Mouse (Mus musculus): ENCODE data around the gene Rnf13. TPM values are rescaled to one million over a fixed set of nuclear protein-coding genes. Genes with fewer than 3 reads are reported as not detected.

Rnf13 gene
- polyA plus RNA-seq, 1 experiment, result 47.2 TPM

DNA sequence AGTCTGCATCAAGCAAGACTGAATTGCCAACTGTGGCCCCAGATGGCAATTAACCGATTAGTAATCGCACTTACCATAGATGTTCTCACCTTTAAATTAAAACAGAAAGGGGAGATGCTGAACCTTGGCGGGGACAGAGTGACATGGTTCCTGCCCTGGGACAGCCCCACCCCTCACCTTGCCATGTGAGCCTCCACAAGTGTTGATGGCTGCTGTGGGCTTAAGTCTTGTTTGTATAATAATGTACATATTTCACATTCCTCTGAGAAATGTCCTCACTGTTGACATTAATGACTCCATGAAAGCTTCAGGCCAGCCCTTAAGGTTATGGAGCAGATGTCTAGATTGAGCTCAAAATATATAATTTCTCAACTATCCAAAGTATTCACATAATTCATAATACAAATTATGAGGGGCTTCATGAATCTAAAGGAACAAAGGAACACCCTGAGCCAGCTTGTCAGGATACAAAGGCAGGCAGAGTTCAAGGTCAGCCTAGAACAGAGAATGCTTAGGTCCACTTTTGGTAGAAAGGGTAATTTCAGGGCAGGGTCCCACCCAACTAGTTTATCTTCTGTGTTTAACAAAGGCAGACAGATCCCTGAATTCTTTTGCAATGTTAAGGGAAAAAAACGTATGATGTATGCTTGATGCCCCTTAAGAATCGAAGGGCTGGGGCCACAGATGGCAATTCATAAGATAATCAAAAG, 3.5 kb upstream of the Rnf13 start:
- H3K27me3 ChIP-seq (ENCODE audit: control insufficient read depth, insufficient read depth, low read length, poor library complexity, severe bottlenecking), result no peaks in the 10 kb centered on the region
- H3K27ac ChIP-seq (ENCODE audit: insufficient read depth, low read length), result peak overlapping the region; percentile 26
- TF ChIP-seq EP300 (IDR thresholded peaks at IDR 0.05; ENCODE audit: insufficient read depth, low read depth, low read length), result no peak
- no peak for TF ChIP-seq CTCF (IDR thresholded peaks at IDR 0.05; ENCODE audit: low read depth, low read length)
- TF ChIP-seq POLR2A (IDR thresholded peaks at IDR 0.05; ENCODE audit: insufficient read depth, low read length), result no peak
- H3K36me3 ChIP-seq (ENCODE audit: control insufficient read depth, insufficient read depth, low read length, poor library complexity, severe bottlenecking), result no peaks in the 10 kb centered on the region
- H3K9me3 ChIP-seq (replicated peaks; ENCODE audit: control insufficient read depth, insufficient read depth, low read length, poor library complexity, severe bottlenecking), result no peaks in the 10 kb centered on the region
- H3K4me1 ChIP-seq (ENCODE audit: control insufficient read depth, insufficient read depth, low read length), result peaks cover 3% of the 10 kb centered on the region
- H3K9ac ChIP-seq (ENCODE audit: low read depth, poor library complexity, severe bottlenecking), result no peak overlapping the region
- H3K4me3 ChIP-seq (ENCODE audit: low read depth, low read length), result no peak overlapping the region

DNA sequence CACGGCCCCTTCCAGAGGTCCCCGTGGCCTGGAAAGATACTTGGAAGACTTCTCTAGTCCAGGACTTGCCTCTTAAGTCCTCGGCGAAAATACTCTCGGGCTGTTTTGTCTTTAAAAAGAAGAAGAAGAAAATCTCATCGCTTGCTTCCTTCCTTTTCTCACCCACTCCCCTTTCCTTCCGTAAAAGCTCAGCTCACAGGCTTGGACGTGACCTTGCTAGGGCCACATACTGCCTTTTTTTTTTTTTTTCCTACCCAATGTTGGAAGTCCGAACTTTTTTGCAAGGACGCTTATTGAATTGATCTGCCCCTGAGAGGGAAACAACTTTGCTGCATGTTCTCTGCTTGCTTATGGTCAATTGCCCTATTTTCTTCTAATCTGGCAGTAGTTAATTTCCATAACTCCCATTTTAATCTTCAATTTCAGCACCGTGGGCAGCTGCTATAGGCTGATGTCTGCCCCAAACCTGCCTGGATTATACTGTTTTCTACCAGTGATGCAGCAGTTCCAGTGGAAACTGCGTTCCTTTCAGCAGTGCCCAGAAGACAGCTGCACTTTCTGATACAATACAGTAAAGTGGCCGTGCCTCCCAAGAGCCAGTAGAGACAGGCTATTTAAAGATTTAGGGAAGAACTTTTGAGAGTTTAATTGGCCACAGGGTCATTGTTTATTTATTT, 695 bp downstream of the Rnf13 start:
- Histone ChIP-seq H3K4me1 (ENCODE audit: control insufficient read depth, insufficient read depth, low read length) (peaks cover 3% of the 10 kb centered on the region), H3K9me3 (replicated peaks; ENCODE audit: control insufficient read depth, insufficient read depth, low read length, poor library complexity, severe bottlenecking) (no peaks in the 10 kb centered on the region), H3K36me3 (ENCODE audit: control insufficient read depth, insufficient read depth, low read length, poor library complexity, severe bottlenecking) (no peaks in the 10 kb centered on the region), H3K27me3 (ENCODE audit: control insufficient read depth, insufficient read depth, low read length, poor library complexity, severe bottlenecking) (no peaks in the 10 kb centered on the region), H3K4me3 (ENCODE audit: low read depth, low read length) (peak overlapping the region; percentile 87), H3K27ac (ENCODE audit: insufficient read depth, low read length) (peak overlapping the region; percentile 68), H3K9ac (ENCODE audit: low read depth, poor library complexity, severe bottlenecking) (peak overlapping the region; percentile 77)
- TF ChIP-seq POLR2A (IDR thresholded peaks at IDR 0.05; ENCODE audit: insufficient read depth, low read length) (no peak), CTCF (IDR thresholded peaks at IDR 0.05; ENCODE audit: low read depth, low read length) (no peak), EP300 (IDR thresholded peaks at IDR 0.05; ENCODE audit: insufficient read depth, low read depth, low read length) (no peak)

DNA sequence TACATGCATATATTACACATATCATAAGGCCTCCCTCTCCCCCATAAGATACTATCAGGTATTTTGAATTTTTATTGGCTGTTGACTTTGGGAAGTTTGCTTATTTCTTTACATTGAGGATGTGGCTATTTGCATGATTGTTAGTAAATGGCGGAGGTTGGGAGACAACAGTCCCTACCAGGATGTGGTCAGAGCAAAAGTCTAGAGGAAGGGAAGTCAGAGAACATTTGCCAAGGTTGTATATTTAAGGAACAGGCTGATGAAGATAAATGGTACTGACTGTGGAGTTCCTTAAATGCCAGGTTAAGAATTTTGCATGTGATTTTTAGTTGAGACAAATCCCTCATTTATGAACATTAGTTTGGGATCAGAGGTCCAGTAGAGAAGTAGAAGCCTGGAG, 4.0 kb downstream of the Rnf13 start:
- no peaks in the 10 kb centered on the region for H3K9me3 ChIP-seq (replicated peaks; ENCODE audit: control insufficient read depth, insufficient read depth, low read length, poor library complexity, severe bottlenecking)
- no peak overlapping the region for H3K9ac ChIP-seq (ENCODE audit: low read depth, poor library complexity, severe bottlenecking)
- H3K27me3 ChIP-seq (ENCODE audit: control insufficient read depth, insufficient read depth, low read length, poor library complexity, severe bottlenecking), result no peaks in the 10 kb centered on the region
- no peaks in the 10 kb centered on the region for H3K36me3 ChIP-seq (ENCODE audit: control insufficient read depth, insufficient read depth, low read length, poor library complexity, severe bottlenecking)
- H3K27ac ChIP-seq (ENCODE audit: insufficient read depth, low read length), result no peak overlapping the region
- no peaks in the 10 kb centered on the region for H3K4me1 ChIP-seq (ENCODE audit: control insufficient read depth, insufficient read depth, low read length)
- TF ChIP-seq EP300 (IDR thresholded peaks at IDR 0.05; ENCODE audit: insufficient read depth, low read depth, low read length), result no peak
- TF ChIP-seq CTCF (IDR thresholded peaks at IDR 0.05; ENCODE audit: low read depth, low read length), result no peak
- TF ChIP-seq POLR2A (IDR thresholded peaks at IDR 0.05; ENCODE audit: insufficient read depth, low read length), result no peak
- no peak overlapping the region for H3K4me3 ChIP-seq (ENCODE audit: low read depth, low read length)

GRCm38 (mm10) chr3:57748576-57749267, 12.9 kb downstream of the Rnf13 start:
- no peak overlapping the region for H3K9ac ChIP-seq (ENCODE audit: low read depth, poor library complexity, severe bottlenecking)
- H3K27ac ChIP-seq (ENCODE audit: insufficient read depth, low read length), result no peak overlapping the region
- TF ChIP-seq EP300 (IDR thresholded peaks at IDR 0.05; ENCODE audit: insufficient read depth, low read depth, low read length), result no peak
- TF ChIP-seq CTCF (IDR thresholded peaks at IDR 0.05; ENCODE audit: low read depth, low read length), result no peak
- TF ChIP-seq POLR2A (IDR thresholded peaks at IDR 0.05; ENCODE audit: insufficient read depth, low read length), result no peak
- H3K36me3 ChIP-seq (ENCODE audit: control insufficient read depth, insufficient read depth, low read length, poor library complexity, severe bottlenecking), result no peaks in the 10 kb centered on the region
- H3K4me1 ChIP-seq (ENCODE audit: control insufficient read depth, insufficient read depth, low read length), result no peaks in the 10 kb centered on the region
- H3K9me3 ChIP-seq (replicated peaks; ENCODE audit: control insufficient read depth, insufficient read depth, low read length, poor library complexity, severe bottlenecking), result no peaks in the 10 kb centered on the region
- no peaks in the 10 kb centered on the region for H3K27me3 ChIP-seq (ENCODE audit: control insufficient read depth, insufficient read depth, low read length, poor library complexity, severe bottlenecking)
- H3K4me3 ChIP-seq (ENCODE audit: low read depth, low read length), result no peak overlapping the region

DNA sequence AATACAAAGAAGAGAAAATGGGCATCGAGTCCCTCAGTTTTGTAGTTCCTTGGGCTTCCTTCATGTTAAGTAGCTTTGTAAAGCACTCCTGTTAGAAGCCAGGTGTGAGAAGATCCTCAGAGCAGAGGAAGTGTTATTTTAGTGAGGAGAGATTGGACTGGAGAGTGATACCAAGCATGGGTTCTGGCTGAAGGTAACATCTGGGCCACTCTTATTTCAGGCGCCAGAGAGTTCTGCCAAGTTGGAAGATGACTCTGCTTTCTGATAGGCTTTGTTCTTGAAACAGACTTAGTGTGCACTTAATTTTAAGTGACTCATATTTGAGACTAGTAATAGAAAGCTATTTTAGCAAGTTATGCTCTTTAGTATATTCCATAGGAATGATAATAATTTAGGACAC, 41.1 kb downstream of the Rnf13 start:
- TF ChIP-seq POLR2A (IDR thresholded peaks at IDR 0.05; ENCODE audit: insufficient read depth, low read length), result no peak
- TF ChIP-seq EP300 (IDR thresholded peaks at IDR 0.05; ENCODE audit: insufficient read depth, low read depth, low read length), result no peak
- no peak for TF ChIP-seq CTCF (IDR thresholded peaks at IDR 0.05; ENCODE audit: low read depth, low read length)
- Histone ChIP-seq H3K4me1 (ENCODE audit: control insufficient read depth, insufficient read depth, low read length) (no peaks in the 10 kb centered on the region), H3K27ac (ENCODE audit: insufficient read depth, low read length) (no peak overlapping the region), H3K27me3 (ENCODE audit: control insufficient read depth, insufficient read depth, low read length, poor library complexity, severe bottlenecking) (no peaks in the 10 kb centered on the region), H3K36me3 (ENCODE audit: control insufficient read depth, insufficient read depth, low read length, poor library complexity, severe bottlenecking) (no peaks in the 10 kb centered on the region; the same call in 1 of the 2 replicates), H3K9ac (ENCODE audit: low read depth, poor library complexity, severe bottlenecking) (no peak overlapping the region), H3K9me3 (replicated peaks; ENCODE audit: control insufficient read depth, insufficient read depth, low read length, poor library complexity, severe bottlenecking) (no peaks in the 10 kb centered on the region), H3K4me3 (ENCODE audit: low read depth, low read length) (no peak overlapping the region)

All from ES-Bruce4 (cell line).